Mouse (Mus musculus): ENCODE measurements at regions not wholly inside any gene's neighbourhood (a gene's known extent, or its start where the extent isn't known, plus 50 kb on each side); places are given as distances from the start of the nearest gene placed in this dataset.

GRCm38 (mm10) chr16:95150499-95150898 is 106.9 kb upstream of the Kcnj15 start:
- no peaks in the 10 kb centered on the region for H3K27me3 ChIP-seq (ENCODE audit: low read depth, poor library complexity, severe bottlenecking)
- no peak for DNase-seq (ENCODE audit: low spot score)
- no peak overlapping the region for H3K27ac ChIP-seq
- no peaks in the 10 kb centered on the region for H3K9me3 ChIP-seq (replicated peaks)
- no peaks in the 10 kb centered on the region for H3K36me3 ChIP-seq
- no peaks in the 10 kb centered on the region for H3K4me1 ChIP-seq
- 76% methylated on average over 8 of the region's 8 CpGs for WGBS
- H3K4me3 ChIP-seq, result no peak overlapping the region

- no peaks in the 10 kb centered on the region for H3K36me3 ChIP-seq
- DNase-seq (ENCODE audit: low spot score), result no peak
- no peak overlapping the region for H3K27ac ChIP-seq
- no peak overlapping the region for H3K4me3 ChIP-seq
- H3K4me1 ChIP-seq, result no peaks in the 10 kb centered on the region
- no peaks in the 10 kb centered on the region for H3K9me3 ChIP-seq (replicated peaks)
- 83% methylated on average over 3 of the region's 3 CpGs for WGBS
- no peaks in the 10 kb centered on the region for H3K27me3 ChIP-seq (ENCODE audit: low read depth, poor library complexity, severe bottlenecking)
Observed at GRCm38 (mm10) chr16:95151499-95151898, 105.9 kb upstream of the Kcnj15 start.

GRCm38 (mm10) chr16:95151914-95152313 is 105.4 kb upstream of the Kcnj15 start:
- Histone ChIP-seq H3K9me3 (replicated peaks) (no peaks in the 10 kb centered on the region), H3K36me3 (no peaks in the 10 kb centered on the region), H3K27me3 (ENCODE audit: low read depth, poor library complexity, severe bottlenecking) (no peaks in the 10 kb centered on the region), H3K4me3 (no peak overlapping the region), H3K27ac (no peak overlapping the region), H3K4me1 (no peaks in the 10 kb centered on the region)
- 88% methylated on average over 6 of the region's 6 CpGs for WGBS
- no peak for DNase-seq (ENCODE audit: low spot score)

- H3K36me3 ChIP-seq, result no peaks in the 10 kb centered on the region
- H3K27me3 ChIP-seq (ENCODE audit: low read depth, poor library complexity, severe bottlenecking), result no peaks in the 10 kb centered on the region
- DNase-seq (ENCODE audit: low spot score), result no peak
- no peaks in the 10 kb centered on the region for H3K9me3 ChIP-seq (replicated peaks)
- WGBS, result 80% methylated on average over 13 of the region's 13 CpGs
- no peaks in the 10 kb centered on the region for H3K4me1 ChIP-seq
- no peak overlapping the region for H3K4me3 ChIP-seq
- no peak overlapping the region for H3K27ac ChIP-seq
Observed at GRCm38 (mm10) chr16:95152742-95153383, 104.5 kb upstream of the Kcnj15 start.

- no peaks in the 10 kb centered on the region for H3K4me1 ChIP-seq
- 86% methylated on average over 7 of the region's 7 CpGs for WGBS
Observed at GRCm38 (mm10) chr16:95168349-95168748, 89.0 kb upstream of the Kcnj15 start.

GRCm38 (mm10) chr16:95169346-95169745 is 88.0 kb upstream of the Kcnj15 start:
- 100% methylated on average over 1 of the region's 1 CpGs for WGBS
- no peak for DNase-seq (ENCODE audit: low spot score)
- no peaks in the 10 kb centered on the region for H3K4me1 ChIP-seq
- H3K4me3 ChIP-seq, result no peak overlapping the region
- H3K27ac ChIP-seq, result no peak overlapping the region
- H3K36me3 ChIP-seq, result no peaks in the 10 kb centered on the region
- H3K27me3 ChIP-seq (ENCODE audit: low read depth, poor library complexity, severe bottlenecking), result no peaks in the 10 kb centered on the region
- no peaks in the 10 kb centered on the region for H3K9me3 ChIP-seq (replicated peaks)

More at GRCm38 (mm10) chr16:95168349-95168748, 89.0 kb upstream of the Kcnj15 start:
- Histone ChIP-seq H3K4me3 (no peak overlapping the region), H3K27ac (no peak overlapping the region), H3K36me3 (no peaks in the 10 kb centered on the region), H3K9me3 (replicated peaks) (no peaks in the 10 kb centered on the region), H3K27me3 (ENCODE audit: low read depth, poor library complexity, severe bottlenecking) (no peaks in the 10 kb centered on the region)
- no peak for DNase-seq (ENCODE audit: low spot score)

GRCm38 (mm10) chr16:95180562-95180961 is 76.8 kb upstream of the Kcnj15 start:
- no peak for DNase-seq (ENCODE audit: low spot score)
- Histone ChIP-seq H3K4me3 (no peak overlapping the region), H3K36me3 (no peaks in the 10 kb centered on the region), H3K4me1 (no peaks in the 10 kb centered on the region), H3K27ac (no peak overlapping the region), H3K27me3 (ENCODE audit: low read depth, poor library complexity, severe bottlenecking) (no peaks in the 10 kb centered on the region), H3K9me3 (replicated peaks) (no peaks in the 10 kb centered on the region)
- WGBS, result 86% methylated on average over 5 of the region's 5 CpGs

GRCm38 (mm10) chr16:95185341-95185740 is 72.0 kb upstream of the Kcnj15 start:
- Histone ChIP-seq H3K27ac (no peak overlapping the region), H3K4me3 (no peak overlapping the region), H3K4me1 (no peaks in the 10 kb centered on the region), H3K27me3 (ENCODE audit: low read depth, poor library complexity, severe bottlenecking) (no peaks in the 10 kb centered on the region), H3K9me3 (replicated peaks) (no peaks in the 10 kb centered on the region), H3K36me3 (no peaks in the 10 kb centered on the region)
- WGBS, result 91% methylated on average over 9 of the region's 9 CpGs
- no peak for DNase-seq (ENCODE audit: low spot score)

- H3K27ac ChIP-seq, result no peak overlapping the region
- H3K27me3 ChIP-seq (ENCODE audit: low read depth, poor library complexity, severe bottlenecking), result no peaks in the 10 kb centered on the region
- no peaks in the 10 kb centered on the region for H3K4me1 ChIP-seq
- no peak for DNase-seq (ENCODE audit: low spot score)
- 92% methylated on average over 8 of the region's 8 CpGs for WGBS
- no peak overlapping the region for H3K4me3 ChIP-seq
- no peaks in the 10 kb centered on the region for H3K36me3 ChIP-seq
- H3K9me3 ChIP-seq (replicated peaks), result no peaks in the 10 kb centered on the region
Observed at GRCm38 (mm10) chr16:95189114-95189513, 68.2 kb upstream of the Kcnj15 start.

- no peak overlapping the region for H3K27ac ChIP-seq
- 73% methylated on average over 4 of the region's 4 CpGs for WGBS
Observed at GRCm38 (mm10) chr16:95194151-95194550, 63.2 kb upstream of the Kcnj15 start.

GRCm38 (mm10) chr16:95196141-95196540 is 61.2 kb upstream of the Kcnj15 start:
- no peaks in the 10 kb centered on the region for H3K36me3 ChIP-seq
- DNase-seq (ENCODE audit: low spot score), result no peak
- peaks cover 6% of the 10 kb centered on the region for H3K4me1 ChIP-seq
- 86% methylated on average over 4 of the region's 4 CpGs for WGBS
- no peaks in the 10 kb centered on the region for H3K9me3 ChIP-seq (replicated peaks)
- H3K27ac ChIP-seq, result no peak overlapping the region
- H3K27me3 ChIP-seq (ENCODE audit: low read depth, poor library complexity, severe bottlenecking), result no peaks in the 10 kb centered on the region
- no peak overlapping the region for H3K4me3 ChIP-seq

More at GRCm38 (mm10) chr16:95194151-95194550, 63.2 kb upstream of the Kcnj15 start:
- H3K4me1 ChIP-seq, result peaks cover 6% of the 10 kb centered on the region
- no peaks in the 10 kb centered on the region for H3K36me3 ChIP-seq
- no peaks in the 10 kb centered on the region for H3K27me3 ChIP-seq (ENCODE audit: low read depth, poor library complexity, severe bottlenecking)
- no peak overlapping the region for H3K4me3 ChIP-seq
- no peak for DNase-seq (ENCODE audit: low spot score)
- no peaks in the 10 kb centered on the region for H3K9me3 ChIP-seq (replicated peaks)

GRCm38 (mm10) chr16:95196622-95197021 is 60.7 kb upstream of the Kcnj15 start:
- Histone ChIP-seq H3K4me3 (no peak overlapping the region), H3K27me3 (ENCODE audit: low read depth, poor library complexity, severe bottlenecking) (no peaks in the 10 kb centered on the region), H3K4me1 (peaks cover 6% of the 10 kb centered on the region), H3K36me3 (no peaks in the 10 kb centered on the region), H3K9me3 (replicated peaks) (no peaks in the 10 kb centered on the region), H3K27ac (no peak overlapping the region)
- peak; percentile 91 for DNase-seq (ENCODE audit: low spot score)
- 0% methylated on average over 1 of the region's 1 CpGs for WGBS

GRCm38 (mm10) chr16:95198795-95199563 is 58.4 kb upstream of the Kcnj15 start:
- Histone ChIP-seq H3K27me3 (ENCODE audit: low read depth, poor library complexity, severe bottlenecking) (no peaks in the 10 kb centered on the region), H3K4me3 (no peak overlapping the region), H3K9me3 (replicated peaks) (no peaks in the 10 kb centered on the region), H3K4me1 (peaks cover 6% of the 10 kb centered on the region), H3K36me3 (no peaks in the 10 kb centered on the region), H3K27ac (no peak overlapping the region)
- WGBS, result 77% methylated on average over 19 of the region's 19 CpGs
- no peak for DNase-seq (ENCODE audit: low spot score)

All from limb, embryonic 10.5 days (tissue).